Mouse (Mus musculus): ENCODE results near the gene Tmem179b. TPM values are rescaled to one million over a fixed set of nuclear protein-coding genes. Genes with fewer than 3 reads are reported as not detected.

Tmem179b gene
- polyA plus RNA-seq, 1 experiment from 2014 or later = 25.9 TPM

DNA sequence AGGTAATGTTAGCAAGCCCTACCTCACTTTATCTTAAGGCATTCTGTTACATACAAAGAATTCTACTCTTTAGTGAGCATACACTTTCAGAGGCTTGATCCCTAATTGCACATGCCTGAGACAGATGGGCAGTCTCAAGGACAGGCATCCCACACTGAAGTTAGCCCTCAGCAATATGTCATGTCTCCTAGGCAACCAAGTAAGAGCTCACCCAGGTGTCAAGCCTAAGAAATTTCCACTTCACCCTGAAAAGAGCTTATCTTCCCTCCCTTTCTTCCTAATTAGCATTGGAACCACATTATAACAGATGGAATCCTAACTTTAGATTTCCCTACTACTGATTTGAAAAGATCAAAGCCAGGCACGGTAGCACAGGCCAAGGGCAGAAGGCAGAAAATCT is 14.9 kb upstream of the Tmem179b start:
- H3K27me3 ChIP-seq (ENCODE audit: control insufficient read depth, insufficient read depth, low read length) = no peaks in the 10 kb centered on the region
- H3K4me2 ChIP-seq (ENCODE audit: low read depth, low read length) = no peak overlapping the region
- no peak overlapping the region for H3K27ac ChIP-seq (ENCODE audit: low read depth, low read length)
- ATAC-seq (ENCODE audit: low read depth) = no peak
- 62% methylated on average over 1 of the region's 1 CpGs for WGBS
- no peak overlapping the region for H3K4me3 ChIP-seq (ENCODE audit: low read depth, low read length)
- no peak overlapping the region for H3K9ac ChIP-seq (replicated peaks; ENCODE audit: low read depth, low read length)
- no peaks in the 10 kb centered on the region for H3K9me3 ChIP-seq (ENCODE audit: control insufficient read depth, low read length)
- H3K4me1 ChIP-seq (ENCODE audit: control insufficient read depth, insufficient read depth, low read length) = peaks cover 10% of the 10 kb centered on the region; the same call in 1 of the 2 replicates
- H3K36me3 ChIP-seq (ENCODE audit: control insufficient read depth, insufficient read depth, low read length) = peaks cover 12% of the 10 kb centered on the region

DNA sequence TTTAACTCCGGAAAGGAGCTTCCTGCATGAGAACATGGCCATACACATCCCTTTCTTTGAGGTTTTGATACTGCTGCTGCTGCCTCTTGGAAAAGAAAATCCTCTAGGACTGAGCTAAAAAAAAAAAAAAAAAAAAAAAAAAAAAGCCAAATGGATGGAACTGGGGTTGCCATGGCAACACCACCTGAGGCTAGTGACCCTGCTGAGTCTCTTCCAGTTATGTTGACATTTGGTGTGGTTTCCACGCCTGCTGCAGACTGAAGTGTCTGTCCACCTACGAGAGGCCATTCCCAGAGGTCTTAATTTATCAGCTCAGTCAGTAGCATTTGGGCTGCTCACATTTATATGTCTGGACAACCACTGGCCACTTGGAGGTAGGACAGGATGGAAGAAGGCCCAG is 14.3 kb upstream of the Tmem179b start:
- 20% methylated on average over 3 of the region's 3 CpGs for WGBS
- no peak overlapping the region for H3K27ac ChIP-seq (ENCODE audit: low read depth, low read length)
- ATAC-seq (ENCODE audit: low read depth) = no peak

DNA sequence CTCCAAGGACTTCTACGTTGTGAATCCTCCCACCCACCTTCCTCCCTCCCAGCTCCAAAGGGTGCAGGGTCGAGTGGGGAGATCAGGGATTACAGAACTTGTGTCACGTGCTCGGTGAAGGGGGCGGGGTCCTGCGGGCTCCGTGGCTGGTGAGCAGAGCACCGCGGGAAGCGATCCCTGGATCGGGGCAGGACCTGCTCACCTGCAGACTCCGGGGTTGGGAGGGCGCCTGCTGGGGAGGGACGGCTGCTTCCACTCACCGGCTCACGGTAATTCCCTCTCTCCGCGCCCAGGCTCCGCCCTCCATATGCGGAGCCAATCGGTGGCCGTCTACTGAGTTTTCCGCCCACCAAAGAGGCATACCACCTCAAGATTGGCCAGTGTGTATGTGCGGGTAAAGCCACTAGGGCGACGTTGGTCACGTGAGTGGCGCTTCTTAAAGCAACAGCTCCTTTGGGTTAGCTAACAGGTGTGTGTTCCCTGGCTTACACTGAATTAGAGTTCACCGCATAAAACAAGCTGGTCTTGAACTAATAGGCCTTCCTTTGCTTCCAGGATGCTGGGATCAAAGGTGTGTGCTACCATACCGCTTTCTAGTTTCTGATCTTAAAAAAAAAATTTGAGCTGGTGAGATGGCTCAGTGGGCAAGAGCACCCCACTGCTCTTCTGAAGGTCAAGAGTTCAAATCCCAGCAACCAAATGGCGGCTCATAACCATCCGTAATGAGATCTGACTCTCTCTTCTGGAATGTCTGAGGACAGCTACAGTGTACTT is 11.9 kb upstream of the Tmem179b start, which contains the start of gene Taf6l:
Gene Taf6l, minus strand, starts transcription at position 410 of the 774 bp plus-strand sequence.
- peaks cover 10% of the 10 kb centered on the region; the same call in 1 of the 2 replicates for H3K4me1 ChIP-seq (ENCODE audit: control insufficient read depth, insufficient read depth, low read length)
- under 1% methylated on average over 31 of the region's 32 CpGs for WGBS

More for the DNA sequence above, 14.3 kb upstream of the Tmem179b start:
- Histone ChIP-seq H3K27me3 (ENCODE audit: control insufficient read depth, insufficient read depth, low read length) (no peaks in the 10 kb centered on the region), H3K9ac (replicated peaks; ENCODE audit: low read depth, low read length) (no peak overlapping the region), H3K9me3 (ENCODE audit: control insufficient read depth, low read length) (no peaks in the 10 kb centered on the region), H3K4me1 (ENCODE audit: control insufficient read depth, insufficient read depth, low read length) (peaks cover 10% of the 10 kb centered on the region; the same call in 1 of the 2 replicates), H3K36me3 (ENCODE audit: control insufficient read depth, insufficient read depth, low read length) (peaks cover 7% of the 10 kb centered on the region), H3K4me3 (ENCODE audit: low read depth, low read length) (no peak overlapping the region), H3K4me2 (ENCODE audit: low read depth, low read length) (no peak overlapping the region)

DNA sequence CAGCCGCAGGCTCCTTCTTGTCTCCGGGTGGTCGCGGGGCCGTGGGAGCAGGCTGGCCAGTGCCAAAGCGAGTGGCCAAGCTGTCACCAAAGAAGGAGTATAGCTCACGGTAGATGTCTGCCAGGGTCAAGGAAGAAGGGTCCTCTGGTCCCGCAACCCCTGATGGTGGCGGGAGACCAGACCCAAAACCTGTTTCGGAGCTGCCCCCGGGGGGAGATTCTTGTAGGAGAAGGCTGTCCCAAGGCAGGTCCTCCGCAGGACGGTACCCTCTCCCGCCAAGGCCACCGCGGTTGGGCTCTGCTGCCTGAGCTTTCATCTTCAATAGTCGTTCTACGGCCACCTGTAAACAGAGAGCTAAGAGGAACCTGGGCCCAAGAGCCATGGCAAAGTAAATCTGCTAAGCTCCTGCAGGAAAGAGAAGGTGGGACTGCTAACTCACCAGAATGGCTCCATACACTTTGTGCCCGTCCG is 719 bp upstream of the Tmem179b start:
- Histone ChIP-seq H3K4me1 (ENCODE audit: control insufficient read depth, insufficient read depth, low read length) (peaks cover 33% of the 10 kb centered on the region), H3K4me3 (ENCODE audit: low read depth, low read length) (peak overlapping the region; percentile 64), H3K9me3 (ENCODE audit: control insufficient read depth, low read length) (no peaks in the 10 kb centered on the region), H3K27ac (ENCODE audit: low read depth, low read length) (peak overlapping the region; percentile 99), H3K4me2 (ENCODE audit: low read depth, low read length) (peak overlapping the region; percentile 99), H3K9ac (replicated peaks; ENCODE audit: low read depth, low read length) (peak overlapping the region; percentile 95), H3K36me3 (ENCODE audit: control insufficient read depth, insufficient read depth, low read length) (peaks cover 23% of the 10 kb centered on the region), H3K27me3 (ENCODE audit: control insufficient read depth, insufficient read depth, low read length) (no peaks in the 10 kb centered on the region)
- WGBS = 7% methylated on average over 20 of the region's 20 CpGs
- peak; percentile 32 for ATAC-seq (ENCODE audit: low read depth)

More for the DNA sequence above, 11.9 kb upstream of the Tmem179b start, which contains the start of gene Taf6l:
- peaks cover 19% of the 10 kb centered on the region; the same call in 1 of the 2 replicates for H3K36me3 ChIP-seq (ENCODE audit: control insufficient read depth, insufficient read depth, low read length)
- H3K27me3 ChIP-seq (ENCODE audit: control insufficient read depth, insufficient read depth, low read length) = no peaks in the 10 kb centered on the region
- ATAC-seq (ENCODE audit: low read depth) = peak; percentile 100
- H3K27ac ChIP-seq (ENCODE audit: low read depth, low read length) = peak within 1 kb of the TSS; percentile 67
- H3K9ac ChIP-seq (replicated peaks; ENCODE audit: low read depth, low read length) = peak within 1 kb of the TSS; percentile 69
- peak within 1 kb of the TSS; percentile 71 for H3K4me3 ChIP-seq (ENCODE audit: low read depth, low read length)
- H3K4me2 ChIP-seq (ENCODE audit: low read depth, low read length) = peak within 1 kb of the TSS; percentile 72
- no peaks in the 10 kb centered on the region for H3K9me3 ChIP-seq (ENCODE audit: control insufficient read depth, low read length)

DNA sequence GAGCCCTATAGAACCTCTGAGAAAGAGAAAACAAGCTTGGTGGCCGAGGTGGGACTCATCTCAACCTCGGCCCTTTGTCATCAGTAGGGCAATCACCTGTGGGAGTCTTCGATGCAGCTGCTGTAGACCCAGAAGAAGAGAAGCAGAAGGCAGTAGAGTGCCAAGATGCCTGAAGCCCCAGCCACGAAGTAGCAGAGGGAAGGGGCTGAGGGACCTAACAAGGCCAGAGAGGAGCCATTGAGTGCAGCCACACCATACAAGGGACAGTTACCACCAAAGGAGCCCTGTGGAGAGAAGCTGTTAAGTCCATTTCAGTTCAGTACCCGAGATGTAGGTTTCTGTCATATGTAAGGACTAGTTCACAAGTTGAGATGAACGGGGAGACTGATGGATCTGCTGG is 858 bp downstream of the Tmem179b start:
- Histone ChIP-seq H3K36me3 (ENCODE audit: control insufficient read depth, insufficient read depth, low read length) (peaks cover 36% of the 10 kb centered on the region), H3K9me3 (ENCODE audit: control insufficient read depth, low read length) (no peaks in the 10 kb centered on the region), H3K9ac (replicated peaks; ENCODE audit: low read depth, low read length) (peak overlapping the region; percentile 95; the same call in 1 of the 2 replicates), H3K27ac (ENCODE audit: low read depth, low read length) (no peak overlapping the region), H3K4me2 (ENCODE audit: low read depth, low read length) (peak overlapping the region; percentile 99), H3K27me3 (ENCODE audit: control insufficient read depth, insufficient read depth, low read length) (no peaks in the 10 kb centered on the region), H3K4me3 (ENCODE audit: low read depth, low read length) (peak overlapping the region; percentile 64), H3K4me1 (ENCODE audit: control insufficient read depth, insufficient read depth, low read length) (peaks cover 33% of the 10 kb centered on the region)
- WGBS = 48% methylated on average over 6 of the region's 6 CpGs
- no peak for ATAC-seq (ENCODE audit: low read depth)

DNA sequence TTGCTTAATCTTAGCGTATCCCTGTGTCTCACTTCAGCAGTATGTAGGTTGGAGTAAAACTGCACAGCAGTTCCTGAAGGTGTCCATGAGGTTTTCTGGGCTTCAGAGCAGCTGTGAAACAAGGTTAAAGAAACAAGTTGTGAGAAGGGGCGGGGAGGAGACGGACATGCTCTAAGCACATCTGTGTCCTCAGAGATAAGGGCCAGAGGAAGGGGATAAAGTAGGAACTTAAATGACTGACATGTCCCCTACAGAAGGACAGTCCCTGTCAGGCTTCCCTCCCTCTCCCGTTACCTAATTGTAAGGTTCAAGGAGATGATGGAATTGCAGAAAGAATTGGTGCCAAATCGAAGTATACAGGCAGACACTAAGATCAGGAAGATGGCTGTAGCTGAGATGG is 1.3 kb downstream of the Tmem179b start:
- Histone ChIP-seq H3K9me3 (ENCODE audit: control insufficient read depth, low read length) (no peaks in the 10 kb centered on the region), H3K9ac (replicated peaks; ENCODE audit: low read depth, low read length) (peak overlapping the region; percentile 95; the same call in 1 of the 2 replicates), H3K4me3 (ENCODE audit: low read depth, low read length) (peak overlapping the region; percentile 64; the same call in 1 of the 2 replicates), H3K36me3 (ENCODE audit: control insufficient read depth, insufficient read depth, low read length) (peaks cover 36% of the 10 kb centered on the region), H3K27ac (ENCODE audit: low read depth, low read length) (no peak overlapping the region), H3K27me3 (ENCODE audit: control insufficient read depth, insufficient read depth, low read length) (no peaks in the 10 kb centered on the region), H3K4me2 (ENCODE audit: low read depth, low read length) (peak overlapping the region; percentile 99; the same call in 1 of the 2 replicates), H3K4me1 (ENCODE audit: control insufficient read depth, insufficient read depth, low read length) (peaks cover 33% of the 10 kb centered on the region)
- WGBS = 89% methylated on average over 5 of the region's 5 CpGs
- ATAC-seq (ENCODE audit: low read depth) = no peak

DNA sequence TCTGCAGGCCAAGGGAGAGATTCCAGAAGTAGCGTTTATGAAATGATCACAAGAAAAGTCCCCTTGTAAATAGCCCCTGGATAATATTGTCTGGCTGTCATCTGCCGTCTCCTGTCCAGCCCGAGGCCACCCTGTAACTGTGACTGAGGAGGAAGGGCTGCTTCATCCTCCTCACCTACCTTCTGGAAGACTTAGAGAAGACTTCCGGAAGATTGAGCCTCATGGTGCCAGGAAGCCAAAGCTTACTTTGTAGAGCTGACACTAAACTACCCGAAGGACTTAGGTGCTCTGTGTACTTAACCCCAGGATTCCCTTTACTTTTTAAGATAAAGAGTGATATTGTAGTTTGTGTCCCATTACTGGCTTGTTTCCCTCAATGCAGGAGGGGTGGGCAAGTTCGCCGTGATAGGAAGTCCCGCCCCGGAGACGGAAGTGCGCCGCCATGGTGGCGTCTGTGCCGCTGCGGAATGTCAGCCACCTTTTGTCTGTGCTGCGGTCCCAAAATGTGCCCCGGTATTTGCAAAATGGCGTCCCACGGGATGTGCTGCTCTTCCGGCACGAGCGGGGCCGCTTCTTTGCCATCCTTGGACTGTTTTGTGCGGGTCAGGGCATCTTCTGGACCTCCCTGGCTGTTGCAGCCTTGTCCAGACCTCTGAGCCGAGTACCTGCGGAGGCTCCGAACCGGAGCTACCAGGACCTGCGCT is 3.5 kb downstream of the Tmem179b start, which contains the start of gene Tmem223:
Gene Tmem223, plus strand, starts transcription at position 430 of the 704 bp plus-strand sequence.
- ATAC-seq (ENCODE audit: low read depth) = peak; percentile 47; the same call in 1 of the 2 replicates
- H3K4me3 ChIP-seq (ENCODE audit: low read depth, low read length) = peak within 1 kb of the TSS; percentile 78
- H3K27ac ChIP-seq (ENCODE audit: low read depth, low read length) = peak within 1 kb of the TSS; percentile 84
- no peaks in the 10 kb centered on the region for H3K27me3 ChIP-seq (ENCODE audit: control insufficient read depth, insufficient read depth, low read length)
- WGBS = 22% methylated on average over 29 of the region's 29 CpGs
- peak within 1 kb of the TSS; percentile 88 for H3K4me2 ChIP-seq (ENCODE audit: low read depth, low read length)
- H3K9ac ChIP-seq (replicated peaks; ENCODE audit: low read depth, low read length) = peak within 1 kb of the TSS; percentile 96
- H3K4me1 ChIP-seq (ENCODE audit: control insufficient read depth, insufficient read depth, low read length) = peaks cover 31% of the 10 kb centered on the region
- H3K36me3 ChIP-seq (ENCODE audit: control insufficient read depth, insufficient read depth, low read length) = peaks cover 56% of the 10 kb centered on the region
- peaks cover under 1% of the 10 kb centered on the region; the same call in 1 of the 2 replicates for H3K9me3 ChIP-seq (ENCODE audit: control insufficient read depth, low read length)

DNA sequence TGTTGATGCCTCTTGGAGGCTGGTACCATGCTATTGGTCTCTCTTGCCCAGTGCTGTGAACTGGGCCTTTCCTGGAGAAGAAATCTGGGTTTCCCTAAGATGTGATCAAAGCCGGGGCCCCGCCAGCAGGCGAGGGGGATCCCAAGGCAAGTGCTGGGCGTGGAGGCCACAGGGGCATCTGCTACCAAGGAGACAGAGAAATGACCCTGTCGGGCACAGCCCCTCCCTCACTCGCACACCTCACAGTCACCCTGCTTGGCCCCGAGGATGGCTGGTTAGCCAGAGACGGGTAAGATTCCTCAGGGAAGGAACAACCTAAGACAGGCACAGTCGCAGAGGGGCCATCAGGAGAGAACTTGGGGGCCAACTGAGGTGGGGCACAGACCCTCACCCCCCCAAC is 8.7 kb downstream of the Tmem179b start:
- ATAC-seq (ENCODE audit: low read depth) = no peak
- H3K9ac ChIP-seq (replicated peaks; ENCODE audit: low read depth, low read length) = no peak overlapping the region
- over 99% methylated on average over 9 of the region's 9 CpGs for WGBS
- H3K4me3 ChIP-seq (ENCODE audit: low read depth, low read length) = no peak overlapping the region
- H3K27ac ChIP-seq (ENCODE audit: low read depth, low read length) = no peak overlapping the region
- H3K4me1 ChIP-seq (ENCODE audit: control insufficient read depth, insufficient read depth, low read length) = peaks cover 4% of the 10 kb centered on the region; the same call in 1 of the 2 replicates
- peaks cover 5% of the 10 kb centered on the region for H3K9me3 ChIP-seq (ENCODE audit: control insufficient read depth, low read length)
- H3K4me2 ChIP-seq (ENCODE audit: low read depth, low read length) = no peak overlapping the region
- no peaks in the 10 kb centered on the region for H3K27me3 ChIP-seq (ENCODE audit: control insufficient read depth, insufficient read depth, low read length)
- H3K36me3 ChIP-seq (ENCODE audit: control insufficient read depth, insufficient read depth, low read length) = peaks cover 76% of the 10 kb centered on the region

All from neural tube, embryonic 14.5 days (tissue).